Mouse (Mus musculus) stomach, embryonic 16.5 days (tissue): ENCODE measurements around the gene Gm6871. TPM values are rescaled to one million over a fixed set of nuclear protein-coding genes. Genes with fewer than 3 reads are reported as not detected.

Experiments used
- polyA plus RNA-seq: library from polyadenylated mRNA; unstranded; fragments of >200 nt; fragmentation: Nextera tagmentation; extraction: Ambion mirVana; gene quantifications from 2 replicates; pipeline ENCODE4 v1.2.1, GENCODE M21; 2015

The Gm6871 gene
- polyA plus RNA-seq, 1 experiment from 2014 or later, result not detected

Other genes starting within 250 kb of the Gm6871 start
- gene AI987944, start 180.3 kb downstream of the Gm6871 start, polyA plus RNA-seq, result 12.0 and 12.2 TPM in 2 replicates
- 0.22 and 0.31 TPM in 2 replicates for gene Vmn2r57, start 125.0 kb downstream of the Gm6871 start, polyA plus RNA-seq
- 0.18 TPM in 1 of 2 replicates, not detected in the other for gene Gm20449, start 74.2 kb downstream of the Gm6871 start, polyA plus RNA-seq
- 9.5 and 10.2 TPM in 2 replicates for gene AW146154, start 73.8 kb downstream of the Gm6871 start, polyA plus RNA-seq
- gene 2610021A01Rik, start 25.6 kb upstream of the Gm6871 start, polyA plus RNA-seq, result 10.4 and 12.0 TPM in 2 replicates
- 9.0 and 11.0 TPM in 2 replicates for gene Zfp788, start 59.5 kb upstream of the Gm6871 start, polyA plus RNA-seq